Mouse (Mus musculus) megakaryocyte, embryonic 14.5 days (primary cell): ENCODE results near the gene Foxo3.

Experiments
- FLI1 ChIP-seq: IDR thresholded peaks from 2 replicates; pipeline ENCODE4 v1.6.1; 2012; ENCODE audit warnings: low read length, inconsistent platforms, mixed read lengths
- GATA1 ChIP-seq: IDR thresholded peaks from 3 replicates; pipeline ENCODE4 v1.6.1; 2012; ENCODE audit warnings: mixed read lengths, low read length, inconsistent platforms, borderline replicate concordance

DNA sequence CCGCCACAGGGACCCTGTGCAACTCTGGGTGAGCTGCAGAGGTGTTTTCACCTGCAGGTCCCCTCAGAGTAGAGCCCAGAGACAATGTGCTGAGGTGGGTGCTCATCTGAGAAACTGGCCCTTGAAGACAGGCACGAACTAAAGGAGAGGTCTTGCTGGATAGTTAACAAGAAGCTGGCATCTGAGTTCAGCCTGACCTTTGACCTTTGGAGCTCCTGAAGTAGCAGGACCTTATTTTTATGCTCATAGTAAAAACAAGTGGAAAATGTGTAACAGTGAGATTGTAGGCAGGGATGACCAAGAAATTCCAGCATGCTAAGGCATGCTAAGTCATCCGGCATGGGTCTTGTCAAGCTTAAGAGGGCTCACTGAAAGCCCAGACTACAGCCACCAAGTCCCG lies 82.6 kb downstream of the Foxo3 start:
- TF ChIP-seq GATA1 (no peak), FLI1 (no peak)
